Mouse (Mus musculus) intestine, embryonic 14.5 days (tissue): ENCODE data around the gene Pgrmc1. TPM values are rescaled to one million over a fixed set of nuclear protein-coding genes. Genes with fewer than 3 reads are reported as not detected.
"Not testable (repeated sequence)": the region's sequence is repeated elsewhere in the genome, so short reads cannot be mapped to it uniquely, and the experiment has no call there.

Experiments
- ATAC-seq: fragments of 200-750 bp; cut with Nextera tagmentation; replicated peaks from 2 replicates; pipeline ENCODE4 v1.8.0; 2017; ENCODE audit warnings: low read depth, moderate number of reproducible peaks, moderate TSS enrichment, moderate library complexity; ENCODE audit not compliant: low FRiP score, low TSS enrichment
- DNase-seq: peaks from one replicate; pipeline ENCODE4 v3.0.0-alpha.2; 2018; ENCODE audit warnings: low spot score
- H3K27ac ChIP-seq: fragments of 300-500 bp; sonication (generic); 2 replicates; pipeline ENCODE4 v1.5.1; 2014; ENCODE audit warnings: low read depth, mild to moderate bottlenecking, control low read depth
- H3K27me3 ChIP-seq: fragments of 300-500 bp; sonication (generic); replicated peaks from 2 replicates; pipeline ENCODE4 v1.6.1; 2014; ENCODE audit warnings: low read length, control low read depth; ENCODE audit not compliant: control insufficient read depth, insufficient read depth
- H3K36me3 ChIP-seq: fragments of 300-500 bp; sonication (generic); 2 replicates; pipeline ENCODE4 v1.6.1; 2014; ENCODE audit warnings: low read length, control low read depth; ENCODE audit not compliant: control insufficient read depth, insufficient read depth
- H3K4me1 ChIP-seq: fragments of 300-500 bp; sonication (generic); replicated peaks from 2 replicates; pipeline ENCODE4 v1.6.1; 2014; ENCODE audit warnings: low read length, control low read depth, mixed read lengths; ENCODE audit not compliant: control insufficient read depth, insufficient read depth
- H3K4me2 ChIP-seq: fragments of 300-500 bp; sonication (generic); 2 replicates; pipeline ENCODE4 v1.6.1; 2014; ENCODE audit warnings: low read length
- H3K4me3 ChIP-seq: fragments of 300-500 bp; sonication (generic); 2 replicates; pipeline ENCODE4 v1.5.1; 2014; ENCODE audit warnings: low read depth, low read length, control low read depth, mixed read lengths
- H3K9ac ChIP-seq: fragments of 300-500 bp; sonication (generic); 2 replicates; pipeline ENCODE4 v1.6.1; 2014; ENCODE audit warnings: mild to moderate bottlenecking, low read length
- H3K9me3 ChIP-seq: fragments of 300-500 bp; sonication (generic); 2 replicates; pipeline ENCODE4 v1.6.1; 2016; ENCODE audit warnings: low read length, control low read depth; ENCODE audit not compliant: control insufficient read depth
- WGBS: fragments of 180-500 bp; shearing (Covaris S2); extraction: QIAGEN DNeasy Blood & Tissue Kit; methylation state at CpG from one replicate; pipeline ENCODE4 v1.1.7; 2014; 5-methylcytosine and 5-hydroxymethylcytosine counted together
- polyA plus RNA-seq: library from polyadenylated mRNA; unstranded; fragments of >200 nt; fragmentation: Nextera tagmentation; extraction: Ambion mirVana; gene quantifications from 2 replicates; pipeline ENCODE4 v1.2.1, GENCODE M21; 2014

Gene Pgrmc1
- polyA plus RNA-seq, result 205 and 214 TPM in 2 replicates

DNA sequence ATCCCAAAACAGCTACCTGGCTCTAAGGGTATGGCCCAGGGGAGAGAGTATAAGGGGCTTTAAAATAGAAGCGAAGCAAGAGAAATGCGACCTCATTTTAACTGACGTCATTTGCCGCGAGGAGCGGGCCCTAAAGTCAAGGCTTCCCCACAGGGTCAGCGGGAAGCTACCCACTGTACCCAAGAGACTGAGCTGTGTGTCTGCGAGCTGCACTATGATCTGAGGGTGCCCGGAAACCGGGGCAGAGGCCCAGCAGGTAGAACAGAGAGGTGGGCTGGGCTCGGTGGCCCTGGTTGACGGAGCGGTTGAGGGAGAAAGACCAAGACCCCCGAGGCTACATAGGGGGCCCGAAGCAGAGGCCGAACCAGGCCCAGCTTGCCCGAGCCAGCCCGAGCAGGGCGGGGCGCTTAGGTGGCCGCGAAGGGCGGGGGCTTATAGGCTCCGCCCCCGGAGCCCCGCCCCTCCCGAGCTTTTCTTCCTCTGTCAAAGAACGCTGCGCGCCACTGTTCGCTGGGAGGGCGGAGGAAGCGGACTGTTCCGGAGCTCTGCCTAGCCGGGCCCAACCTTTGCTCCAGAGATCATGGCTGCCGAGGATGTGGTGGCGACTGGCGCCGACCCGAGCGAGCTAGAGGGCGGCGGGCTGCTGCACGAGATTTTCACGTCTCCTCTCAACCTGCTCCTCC lies at the start of gene Pgrmc1:
Gene Pgrmc1 (plus strand): TSS at position 500 of the 683 bp plus-strand sequence.
- ATAC-seq, result peak; percentile 94
- WGBS, result 17% methylated on average over 35 of the region's 45 CpGs
- peak; percentile 86 for DNase-seq

DNA sequence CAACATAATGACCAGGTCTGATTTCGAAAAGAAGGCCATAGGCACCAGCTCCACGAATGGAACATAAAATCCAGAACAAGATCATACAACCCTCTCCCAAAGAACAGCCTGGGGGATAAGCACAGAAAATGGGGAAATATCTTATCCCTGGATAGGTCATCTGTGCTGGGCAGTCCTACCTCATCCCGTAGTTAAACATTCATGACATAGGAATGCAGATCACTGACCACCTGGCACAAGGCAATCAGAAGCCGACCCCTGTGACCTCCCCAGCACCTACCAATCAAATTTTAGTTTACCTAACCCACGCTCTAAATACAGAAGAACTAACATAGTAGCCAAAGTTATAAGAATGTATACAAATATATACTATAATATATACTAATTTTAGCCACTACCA lies 49.2 kb upstream of the Pgrmc1 start:
- Histone ChIP-seq H3K4me1 (peaks cover 5% of the 10 kb centered on the region; the same call in 1 of the 2 replicates), H3K36me3 (no peaks in the 10 kb centered on the region), H3K4me2 (no peak overlapping the region), H3K9ac (no peak overlapping the region), H3K9me3 (no peaks in the 10 kb centered on the region), H3K4me3 (no peak overlapping the region), H3K27ac (no peak overlapping the region), H3K27me3 (no peaks in the 10 kb centered on the region)
- no peak for ATAC-seq
- no peak for DNase-seq
- WGBS, result 60% methylated on average over 5 of the region's 5 CpGs

More for the DNA sequence above, at the start of gene Pgrmc1:
- Histone ChIP-seq H3K9ac (peak within 1 kb of the TSS; percentile 75), H3K27ac (peak within 1 kb of the TSS; percentile 59), H3K4me2 (peak within 1 kb of the TSS; percentile 55), H3K4me1 (no peaks in the 10 kb centered on the region), H3K9me3 (no peaks in the 10 kb centered on the region), H3K27me3 (no peaks in the 10 kb centered on the region), H3K4me3 (peak within 1 kb of the TSS; percentile 58), H3K36me3 (peaks cover 7% of the 10 kb centered on the region; the same call in 1 of the 2 replicates)

- no peak overlapping the region for H3K9ac ChIP-seq
- 21% methylated on average over 5 of the region's 5 CpGs for WGBS
- H3K27me3 ChIP-seq, result no peaks in the 10 kb centered on the region
- H3K27ac ChIP-seq, result peak overlapping the region; percentile 85
- no peak overlapping the region for H3K4me3 ChIP-seq
- H3K36me3 ChIP-seq, result no peaks in the 10 kb centered on the region
- peak; percentile 77 for DNase-seq
- peak overlapping the region; percentile 2; the same call in 1 of the 2 replicates for H3K4me2 ChIP-seq
- no peaks in the 10 kb centered on the region for H3K9me3 ChIP-seq
- 0 out of 2 replicates have a peak, but pooled peaks have one; percentile 24 for ATAC-seq
- peaks cover 5% of the 10 kb centered on the region; the same call in 1 of the 2 replicates for H3K4me1 ChIP-seq
Observed at GRCm38 (mm10) chrX:36550906-36551305, 47.1 kb upstream of the Pgrmc1 start.

- peak overlapping the region; percentile 15 for H3K4me2 ChIP-seq
- H3K27ac ChIP-seq, result peak overlapping the region; percentile 85
- ATAC-seq (no peak), DNase-seq (no peak)
- H3K27me3 ChIP-seq, result no peaks in the 10 kb centered on the region
- H3K36me3 ChIP-seq, result no peaks in the 10 kb centered on the region
- peaks cover 5% of the 10 kb centered on the region; the same call in 1 of the 2 replicates for H3K4me1 ChIP-seq
- H3K9me3 ChIP-seq, result no peaks in the 10 kb centered on the region
- no peak overlapping the region for H3K4me3 ChIP-seq
- 29% methylated on average over 6 of the region's 6 CpGs for WGBS
- no peak overlapping the region for H3K9ac ChIP-seq
Observed at GRCm38 (mm10) chrX:36551351-36551750, 46.7 kb upstream of the Pgrmc1 start.

GRCm38 (mm10) chrX:36552055-36552587 lies 45.9 kb upstream of the Pgrmc1 start:
- H3K27me3 ChIP-seq, result no peaks in the 10 kb centered on the region
- peak; percentile 86 for ATAC-seq

GRCm38 (mm10) chrX:36552715-36553114 lies 45.3 kb upstream of the Pgrmc1 start:
- no peaks in the 10 kb centered on the region for H3K36me3 ChIP-seq
- H3K4me2 ChIP-seq, result no peak overlapping the region
- DNase-seq (no peak), ATAC-seq (no peak)
- H3K4me1 ChIP-seq, result peaks cover 5% of the 10 kb centered on the region; the same call in 1 of the 2 replicates
- WGBS, result 60% methylated on average over 3 of the region's 3 CpGs
- H3K27me3 ChIP-seq, result no peaks in the 10 kb centered on the region
- H3K9me3 ChIP-seq, result no peaks in the 10 kb centered on the region
- no peak overlapping the region for H3K9ac ChIP-seq
- no peak overlapping the region for H3K27ac ChIP-seq
- no peak overlapping the region for H3K4me3 ChIP-seq

More at GRCm38 (mm10) chrX:36552055-36552587, 45.9 kb upstream of the Pgrmc1 start:
- Histone ChIP-seq H3K4me1 (peaks cover 5% of the 10 kb centered on the region; the same call in 1 of the 2 replicates), H3K9me3 (no peaks in the 10 kb centered on the region), H3K4me2 (peak overlapping the region; percentile 15; the same call in 1 of the 2 replicates), H3K4me3 (no peak overlapping the region), H3K9ac (no peak overlapping the region), H3K27ac (peak overlapping the region; percentile 85), H3K36me3 (no peaks in the 10 kb centered on the region)
- DNase-seq, result peak; percentile 80
- WGBS, result 14% methylated on average over 5 of the region's 5 CpGs

GRCm38 (mm10) chrX:36555196-36555595 lies 42.8 kb upstream of the Pgrmc1 start:
- not testable (repeated sequence) for H3K27me3 ChIP-seq, H3K4me3 ChIP-seq, ATAC-seq, DNase-seq, H3K36me3 ChIP-seq, H3K27ac ChIP-seq, H3K4me1 ChIP-seq, H3K4me2 ChIP-seq, H3K9me3 ChIP-seq, H3K9ac ChIP-seq
- 46% methylated on average over 2 of the region's 2 CpGs for WGBS

- H3K4me2 ChIP-seq, result no peak overlapping the region
- WGBS, result 78% methylated on average over 4 of the region's 4 CpGs
- no peak overlapping the region for H3K9ac ChIP-seq
- no peaks in the 10 kb centered on the region for H3K36me3 ChIP-seq
- no peak overlapping the region for H3K4me3 ChIP-seq
- ATAC-seq (no peak), DNase-seq (no peak)
- H3K9me3 ChIP-seq, result no peaks in the 10 kb centered on the region
- H3K27me3 ChIP-seq, result no peaks in the 10 kb centered on the region
- no peak overlapping the region for H3K27ac ChIP-seq
- no peaks in the 10 kb centered on the region for H3K4me1 ChIP-seq
Observed at GRCm38 (mm10) chrX:36560170-36560569, 37.8 kb upstream of the Pgrmc1 start.
